Mouse (Mus musculus): ENCODE data around the gene Gm1043. TPM values are rescaled to one million over a fixed set of nuclear protein-coding genes. Genes with fewer than 3 reads are reported as not detected.

Gene Gm1043
- polyA plus RNA-seq, 1 experiment = not detected

GRCm38 (mm10) chr5:37227956-37228680, 142.9 kb downstream of the Gm1043 start:
- Histone ChIP-seq H3K36me3 (ENCODE audit: control insufficient read depth, insufficient read depth, low read length, poor library complexity, severe bottlenecking) (no peaks in the 10 kb centered on the region), H3K9me3 (replicated peaks; ENCODE audit: control insufficient read depth, insufficient read depth, low read length, poor library complexity, severe bottlenecking) (no peaks in the 10 kb centered on the region), H3K27ac (ENCODE audit: insufficient read depth, low read length) (no peak overlapping the region), H3K9ac (ENCODE audit: low read depth, poor library complexity, severe bottlenecking) (no peak overlapping the region), H3K27me3 (ENCODE audit: control insufficient read depth, insufficient read depth, low read length, poor library complexity, severe bottlenecking) (no peaks in the 10 kb centered on the region), H3K4me3 (ENCODE audit: low read depth, low read length) (no peak overlapping the region), H3K4me1 (ENCODE audit: control insufficient read depth, insufficient read depth, low read length) (no peaks in the 10 kb centered on the region)
- TF ChIP-seq EP300 (IDR thresholded peaks at IDR 0.05; ENCODE audit: insufficient read depth, low read depth, low read length) = no peak
- TF ChIP-seq CTCF (IDR thresholded peaks at IDR 0.05; ENCODE audit: low read depth, low read length) = no peak
- no peak for TF ChIP-seq POLR2A (IDR thresholded peaks at IDR 0.05; ENCODE audit: insufficient read depth, low read length)

GRCm38 (mm10) chr5:37228894-37229293, 143.7 kb downstream of the Gm1043 start:
- Histone ChIP-seq H3K9me3 (replicated peaks; ENCODE audit: control insufficient read depth, insufficient read depth, low read length, poor library complexity, severe bottlenecking) (no peaks in the 10 kb centered on the region), H3K9ac (ENCODE audit: low read depth, poor library complexity, severe bottlenecking) (no peak overlapping the region), H3K4me3 (ENCODE audit: low read depth, low read length) (no peak overlapping the region), H3K27ac (ENCODE audit: insufficient read depth, low read length) (no peak overlapping the region), H3K27me3 (ENCODE audit: control insufficient read depth, insufficient read depth, low read length, poor library complexity, severe bottlenecking) (no peaks in the 10 kb centered on the region), H3K4me1 (ENCODE audit: control insufficient read depth, insufficient read depth, low read length) (no peaks in the 10 kb centered on the region), H3K36me3 (ENCODE audit: control insufficient read depth, insufficient read depth, low read length, poor library complexity, severe bottlenecking) (no peaks in the 10 kb centered on the region)
- TF ChIP-seq EP300 (IDR thresholded peaks at IDR 0.05; ENCODE audit: insufficient read depth, low read depth, low read length) = no peak
- TF ChIP-seq POLR2A (IDR thresholded peaks at IDR 0.05; ENCODE audit: insufficient read depth, low read length) = no peak
- TF ChIP-seq CTCF (IDR thresholded peaks at IDR 0.05; ENCODE audit: low read depth, low read length) = no peak

DNA sequence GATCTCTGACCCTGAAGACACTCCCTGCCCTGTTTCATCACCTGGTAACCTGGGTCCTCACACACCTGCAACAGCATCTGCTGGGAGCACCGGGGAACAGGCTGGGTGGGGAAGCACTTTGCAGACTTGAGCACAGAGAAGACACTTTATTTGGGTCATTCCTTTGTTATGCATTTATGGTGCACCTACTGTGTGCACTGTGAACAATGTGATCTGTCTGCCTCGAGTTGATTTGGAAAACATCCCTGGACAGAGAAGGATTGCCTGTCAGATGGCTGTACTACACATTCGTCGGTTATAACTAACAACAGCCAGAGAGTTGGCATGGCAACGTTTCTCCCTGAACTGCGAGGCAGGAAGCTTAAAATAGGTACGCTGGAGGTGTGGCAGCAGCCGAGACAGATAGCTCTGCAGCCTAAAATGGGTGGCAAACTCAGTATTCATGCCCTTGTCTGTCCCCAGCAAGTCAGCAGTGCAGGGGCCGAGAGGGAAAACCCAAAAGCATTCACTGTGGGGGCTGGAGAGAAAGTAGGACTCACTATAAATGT, 147.9 kb downstream of the Gm1043 start:
- H3K4me1 ChIP-seq (ENCODE audit: control insufficient read depth, insufficient read depth, low read length) = no peaks in the 10 kb centered on the region
- TF ChIP-seq CTCF (IDR thresholded peaks at IDR 0.05; ENCODE audit: low read depth, low read length) (no peak), POLR2A (IDR thresholded peaks at IDR 0.05; ENCODE audit: insufficient read depth, low read length) (no peak), EP300 (IDR thresholded peaks at IDR 0.05; ENCODE audit: insufficient read depth, low read depth, low read length) (no peak)
- no peak overlapping the region for H3K27ac ChIP-seq (ENCODE audit: insufficient read depth, low read length)
- no peak overlapping the region for H3K4me3 ChIP-seq (ENCODE audit: low read depth, low read length)
- no peaks in the 10 kb centered on the region for H3K36me3 ChIP-seq (ENCODE audit: control insufficient read depth, insufficient read depth, low read length, poor library complexity, severe bottlenecking)
- H3K9me3 ChIP-seq (replicated peaks; ENCODE audit: control insufficient read depth, insufficient read depth, low read length, poor library complexity, severe bottlenecking) = no peaks in the 10 kb centered on the region
- no peaks in the 10 kb centered on the region for H3K27me3 ChIP-seq (ENCODE audit: control insufficient read depth, insufficient read depth, low read length, poor library complexity, severe bottlenecking)
- H3K9ac ChIP-seq (ENCODE audit: low read depth, poor library complexity, severe bottlenecking) = no peak overlapping the region

- TF ChIP-seq POLR2A (IDR thresholded peaks at IDR 0.05; ENCODE audit: insufficient read depth, low read length) (no peak), CTCF (IDR thresholded peaks at IDR 0.05; ENCODE audit: low read depth, low read length) (no peak), EP300 (IDR thresholded peaks at IDR 0.05; ENCODE audit: insufficient read depth, low read depth, low read length) (no peak)
- no peaks in the 10 kb centered on the region for H3K9me3 ChIP-seq (replicated peaks; ENCODE audit: control insufficient read depth, insufficient read depth, low read length, poor library complexity, severe bottlenecking)
- H3K4me3 ChIP-seq (ENCODE audit: low read depth, low read length) = no peak overlapping the region
- no peak overlapping the region for H3K9ac ChIP-seq (ENCODE audit: low read depth, poor library complexity, severe bottlenecking)
- H3K27ac ChIP-seq (ENCODE audit: insufficient read depth, low read length) = no peak overlapping the region
- H3K36me3 ChIP-seq (ENCODE audit: control insufficient read depth, insufficient read depth, low read length, poor library complexity, severe bottlenecking) = no peaks in the 10 kb centered on the region
- H3K27me3 ChIP-seq (ENCODE audit: control insufficient read depth, insufficient read depth, low read length, poor library complexity, severe bottlenecking) = no peaks in the 10 kb centered on the region
- H3K4me1 ChIP-seq (ENCODE audit: control insufficient read depth, insufficient read depth, low read length) = peaks cover 3% of the 10 kb centered on the region
These were observed 153.5 kb downstream of the Gm1043 start for GRCm38 (mm10) chr5:37238654-37239053.

DNA sequence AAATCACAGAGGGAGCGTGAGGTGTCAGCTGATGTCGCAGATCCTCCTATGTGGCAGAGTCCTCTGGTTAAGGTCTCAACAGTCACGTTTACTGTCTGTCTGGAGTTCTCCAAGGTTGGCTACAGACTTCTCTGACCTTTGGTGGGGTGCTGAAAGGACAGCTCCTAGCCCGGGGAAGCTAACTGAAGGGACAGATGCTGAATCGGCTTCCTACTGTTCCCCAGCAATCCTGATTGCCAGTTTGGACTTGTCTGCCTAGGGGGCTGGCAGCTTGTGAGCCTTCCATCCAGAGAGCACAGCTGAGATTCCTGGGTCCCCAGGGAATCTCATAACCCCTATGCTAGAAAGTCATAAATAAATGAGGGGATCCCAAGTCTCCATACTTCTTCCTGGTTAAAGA, 155.4 kb downstream of the Gm1043 start:
- H3K36me3 ChIP-seq (ENCODE audit: control insufficient read depth, insufficient read depth, low read length, poor library complexity, severe bottlenecking) = no peaks in the 10 kb centered on the region
- no peaks in the 10 kb centered on the region for H3K27me3 ChIP-seq (ENCODE audit: control insufficient read depth, insufficient read depth, low read length, poor library complexity, severe bottlenecking)
- no peak for TF ChIP-seq POLR2A (IDR thresholded peaks at IDR 0.05; ENCODE audit: insufficient read depth, low read length)
- TF ChIP-seq EP300 (IDR thresholded peaks at IDR 0.05; ENCODE audit: insufficient read depth, low read depth, low read length) = 0 out of 2 replicates have a peak, but pooled peaks have one; percentile 15
- H3K4me1 ChIP-seq (ENCODE audit: control insufficient read depth, insufficient read depth, low read length) = peaks cover 5% of the 10 kb centered on the region
- no peaks in the 10 kb centered on the region for H3K9me3 ChIP-seq (replicated peaks; ENCODE audit: control insufficient read depth, insufficient read depth, low read length, poor library complexity, severe bottlenecking)
- no peak overlapping the region for H3K4me3 ChIP-seq (ENCODE audit: low read depth, low read length)
- no peak overlapping the region for H3K27ac ChIP-seq (ENCODE audit: insufficient read depth, low read length)
- no peak overlapping the region for H3K9ac ChIP-seq (ENCODE audit: low read depth, poor library complexity, severe bottlenecking)

DNA sequence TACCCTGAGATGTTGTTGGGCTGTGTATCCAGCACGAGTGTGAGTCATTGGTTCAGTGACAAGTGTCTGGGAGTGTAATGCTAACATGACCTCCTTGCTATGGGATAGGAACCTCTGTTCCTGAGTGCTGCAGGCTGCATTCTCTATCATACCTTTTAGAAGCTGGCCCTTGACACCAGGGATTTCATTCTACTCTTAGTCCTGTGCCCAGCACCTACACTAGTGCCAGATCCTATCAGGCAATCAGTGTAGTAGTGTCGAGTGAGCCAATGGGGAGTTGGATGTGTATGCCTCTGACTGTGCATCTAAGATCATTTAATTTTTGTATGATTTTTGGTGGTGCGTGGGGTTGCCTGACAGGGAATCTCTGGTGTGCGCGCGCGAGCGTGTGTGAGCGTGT, 156.1 kb downstream of the Gm1043 start:
- H3K4me3 ChIP-seq (ENCODE audit: low read depth, low read length) = peak overlapping the region; percentile 73
- H3K9ac ChIP-seq (ENCODE audit: low read depth, poor library complexity, severe bottlenecking) = no peak overlapping the region
- no peaks in the 10 kb centered on the region for H3K36me3 ChIP-seq (ENCODE audit: control insufficient read depth, insufficient read depth, low read length, poor library complexity, severe bottlenecking)
- no peak overlapping the region for H3K27ac ChIP-seq (ENCODE audit: insufficient read depth, low read length)
- H3K27me3 ChIP-seq (ENCODE audit: control insufficient read depth, insufficient read depth, low read length, poor library complexity, severe bottlenecking) = no peaks in the 10 kb centered on the region
- H3K9me3 ChIP-seq (replicated peaks; ENCODE audit: control insufficient read depth, insufficient read depth, low read length, poor library complexity, severe bottlenecking) = no peaks in the 10 kb centered on the region
- H3K4me1 ChIP-seq (ENCODE audit: control insufficient read depth, insufficient read depth, low read length) = peaks cover 5% of the 10 kb centered on the region
- TF ChIP-seq POLR2A (IDR thresholded peaks at IDR 0.05; ENCODE audit: insufficient read depth, low read length) = no peak
- no peak for TF ChIP-seq CTCF (IDR thresholded peaks at IDR 0.05; ENCODE audit: low read depth, low read length)
- TF ChIP-seq EP300 (IDR thresholded peaks at IDR 0.05; ENCODE audit: insufficient read depth, low read depth, low read length) = no peak
